Mouse (Mus musculus): ENCODE measurements around the gene Ninj2. TPM values are rescaled to one million over a fixed set of nuclear protein-coding genes. Genes with fewer than 3 reads are reported as not detected.

Gene Ninj2
- total RNA-seq, 1 experiment: 1.2 TPM

- TF ChIP-seq HCFC1 (IDR thresholded peaks at IDR 0.05; ENCODE audit: borderline replicate concordance, insufficient read depth, low read length): no peak
- no peak for TF ChIP-seq ZC3H11A (IDR thresholded peaks at IDR 0.05; ENCODE audit: borderline replicate concordance, low read depth, low read length)
- TF ChIP-seq CHD2 (IDR thresholded peaks at IDR 0.05; ENCODE audit: low read depth, low read length): no peak
- TF ChIP-seq ZNF384 (IDR thresholded peaks at IDR 0.05; ENCODE audit: low read depth, low read length): no peak
- TF ChIP-seq MAFK (IDR thresholded peaks at IDR 0.05; ENCODE audit: insufficient read depth, low read depth, low read length): no peak
- Histone ChIP-seq H3K4me1 (ENCODE audit: control insufficient read depth in 2 of 2, insufficient read depth in 2 of 2, low read length in 2 of 2, poor library complexity in 1 of 2) (peaks cover 7 to 22% of the 10 kb centered on the region in 2 experiments), H3K36me3 (ENCODE audit: control insufficient read depth, insufficient read depth, low read length, poor library complexity, severe bottlenecking) (no peaks in the 10 kb centered on the region), H3K27ac (ENCODE audit: insufficient read depth, low read depth, low read length, poor library complexity, severe bottlenecking) (no peak overlapping the region), H3K9me3 (ENCODE audit: control insufficient read depth, insufficient read depth, low read depth, low read length) (no peaks in the 10 kb centered on the region), H3K9ac (ENCODE audit: insufficient read depth, low read depth, low read length, poor library complexity, severe bottlenecking) (no peak overlapping the region), H3K4me3 (ENCODE audit: insufficient read depth in 1 of 2, low read depth in 1 of 2, low read length in 2 of 2, poor library complexity in 1 of 2, severe bottlenecking in 1 of 2) (peak overlapping the region in 1 of 2 experiments; percentile 28; a peak in 1 of 4 replicates)
- no peak for DNase-seq (ENCODE audit: low read depth, low spot score)
- in situ Hi-C loops (cut with MboI; ENCODE audit: low sequenced_read_pairs in 2 of 2, unreplicated experiment in 2 of 2): no loop called here
Measured at GRCm38 (mm10) chr6:120109173-120109572, 16.0 kb downstream of the Ninj2 start.

GRCm38 (mm10) chr6:120109932-120110331, 16.8 kb downstream of the Ninj2 start:
- Histone ChIP-seq H3K9me3 (ENCODE audit: control insufficient read depth, insufficient read depth, low read depth, low read length) (no peaks in the 10 kb centered on the region), H3K36me3 (ENCODE audit: control insufficient read depth, insufficient read depth, low read length, poor library complexity, severe bottlenecking) (no peaks in the 10 kb centered on the region), H3K9ac (ENCODE audit: insufficient read depth, low read depth, low read length, poor library complexity, severe bottlenecking) (no peak overlapping the region), H3K4me1 (ENCODE audit: control insufficient read depth in 2 of 2, insufficient read depth in 2 of 2, low read length in 2 of 2, poor library complexity in 1 of 2) (peaks cover 7 to 22% of the 10 kb centered on the region in 2 experiments), H3K27ac (ENCODE audit: insufficient read depth, low read depth, low read length, poor library complexity, severe bottlenecking) (no peak overlapping the region), H3K4me3 (ENCODE audit: insufficient read depth in 1 of 2, low read depth in 1 of 2, low read length in 2 of 2, poor library complexity in 1 of 2, severe bottlenecking in 1 of 2) (no peak overlapping the region)
- in situ Hi-C loops (cut with MboI; ENCODE audit: low sequenced_read_pairs in 2 of 2, unreplicated experiment in 2 of 2): no loop called here
- TF ChIP-seq HCFC1 (IDR thresholded peaks at IDR 0.05; ENCODE audit: borderline replicate concordance, insufficient read depth, low read length) (no peak), ZNF384 (IDR thresholded peaks at IDR 0.05; ENCODE audit: low read depth, low read length) (no peak), ZC3H11A (IDR thresholded peaks at IDR 0.05; ENCODE audit: borderline replicate concordance, low read depth, low read length) (no peak), CHD2 (IDR thresholded peaks at IDR 0.05; ENCODE audit: low read depth, low read length) (no peak), MAFK (IDR thresholded peaks at IDR 0.05; ENCODE audit: insufficient read depth, low read depth, low read length) (no peak)
- DNase-seq (ENCODE audit: low read depth, low spot score): no peak

- TF ChIP-seq ZNF384 (IDR thresholded peaks at IDR 0.05; ENCODE audit: low read depth, low read length) (no peak), MAFK (IDR thresholded peaks at IDR 0.05; ENCODE audit: insufficient read depth, low read depth, low read length) (no peak), ZC3H11A (IDR thresholded peaks at IDR 0.05; ENCODE audit: borderline replicate concordance, low read depth, low read length) (no peak), CHD2 (IDR thresholded peaks at IDR 0.05; ENCODE audit: low read depth, low read length) (no peak), HCFC1 (IDR thresholded peaks at IDR 0.05; ENCODE audit: borderline replicate concordance, insufficient read depth, low read length) (no peak)
- Histone ChIP-seq H3K27ac (ENCODE audit: insufficient read depth, low read depth, low read length, poor library complexity, severe bottlenecking) (no peak overlapping the region), H3K36me3 (ENCODE audit: control insufficient read depth, insufficient read depth, low read length, poor library complexity, severe bottlenecking) (no peaks in the 10 kb centered on the region), H3K4me1 (ENCODE audit: control insufficient read depth in 2 of 2, insufficient read depth in 2 of 2, low read length in 2 of 2, poor library complexity in 1 of 2) (peaks cover 7 to 22% of the 10 kb centered on the region in 2 experiments), H3K9me3 (ENCODE audit: control insufficient read depth, insufficient read depth, low read depth, low read length) (no peaks in the 10 kb centered on the region), H3K9ac (ENCODE audit: insufficient read depth, low read depth, low read length, poor library complexity, severe bottlenecking) (no peak overlapping the region), H3K4me3 (ENCODE audit: insufficient read depth in 1 of 2, low read depth in 1 of 2, low read length in 2 of 2, poor library complexity in 1 of 2, severe bottlenecking in 1 of 2) (no peak overlapping the region)
- in situ Hi-C loops (cut with MboI; ENCODE audit: low sequenced_read_pairs in 2 of 2, unreplicated experiment in 2 of 2): no loop called here
- no peak for DNase-seq (ENCODE audit: low read depth, low spot score)
Measured at GRCm38 (mm10) chr6:120110738-120111409, 17.7 kb downstream of the Ninj2 start.

- Histone ChIP-seq H3K9me3 (ENCODE audit: control insufficient read depth, insufficient read depth, low read depth, low read length) (no peaks in the 10 kb centered on the region), H3K27ac (ENCODE audit: insufficient read depth, low read depth, low read length, poor library complexity, severe bottlenecking) (no peak overlapping the region)
- TF ChIP-seq ZNF384 (IDR thresholded peaks at IDR 0.05; ENCODE audit: low read depth, low read length) (no peak), ZC3H11A (IDR thresholded peaks at IDR 0.05; ENCODE audit: borderline replicate concordance, low read depth, low read length) (no peak), MAFK (IDR thresholded peaks at IDR 0.05; ENCODE audit: insufficient read depth, low read depth, low read length) (no peak), CHD2 (IDR thresholded peaks at IDR 0.05; ENCODE audit: low read depth, low read length) (no peak), HCFC1 (IDR thresholded peaks at IDR 0.05; ENCODE audit: borderline replicate concordance, insufficient read depth, low read length) (no peak)
Measured at GRCm38 (mm10) chr6:120111410-120111783, 18.2 kb downstream of the Ninj2 start.

More at GRCm38 (mm10) chr6:120111410-120111783, 18.2 kb downstream of the Ninj2 start:
- no peak overlapping the region for H3K9ac ChIP-seq (ENCODE audit: insufficient read depth, low read depth, low read length, poor library complexity, severe bottlenecking)
- no peak overlapping the region for H3K4me3 ChIP-seq (ENCODE audit: insufficient read depth in 1 of 2, low read depth in 1 of 2, low read length in 2 of 2, poor library complexity in 1 of 2, severe bottlenecking in 1 of 2)
- no peaks in the 10 kb centered on the region for H3K36me3 ChIP-seq (ENCODE audit: control insufficient read depth, insufficient read depth, low read length, poor library complexity, severe bottlenecking)
- peaks cover 7 to 22% of the 10 kb centered on the region in 2 experiments for H3K4me1 ChIP-seq (ENCODE audit: control insufficient read depth in 2 of 2, insufficient read depth in 2 of 2, low read length in 2 of 2, poor library complexity in 1 of 2)
- in situ Hi-C loops (cut with MboI; ENCODE audit: low sequenced_read_pairs in 2 of 2, unreplicated experiment in 2 of 2): no loop called here
- DNase-seq (ENCODE audit: low read depth, low spot score): no peak

Data from ES-E14 (cell line).